Mouse (Mus musculus): ENCODE results near the gene Vamp9. TPM values are rescaled to one million over a fixed set of nuclear protein-coding genes. Genes with fewer than 3 reads are reported as not detected.

Gene Vamp9
- polyA plus RNA-seq, 1 experiment from 2014 or later = not detected

- no peak for DNase-seq (ENCODE audit: low read depth, low spot score)
- in situ Hi-C loops (cut with MboI; ENCODE audit: low pct_unique_long_range_greater_than_20kb) = no loop called here
Measured at GRCm38 (mm10) chr5:99884035-99884434, 22.0 kb upstream of the Vamp9 start.

DNA sequence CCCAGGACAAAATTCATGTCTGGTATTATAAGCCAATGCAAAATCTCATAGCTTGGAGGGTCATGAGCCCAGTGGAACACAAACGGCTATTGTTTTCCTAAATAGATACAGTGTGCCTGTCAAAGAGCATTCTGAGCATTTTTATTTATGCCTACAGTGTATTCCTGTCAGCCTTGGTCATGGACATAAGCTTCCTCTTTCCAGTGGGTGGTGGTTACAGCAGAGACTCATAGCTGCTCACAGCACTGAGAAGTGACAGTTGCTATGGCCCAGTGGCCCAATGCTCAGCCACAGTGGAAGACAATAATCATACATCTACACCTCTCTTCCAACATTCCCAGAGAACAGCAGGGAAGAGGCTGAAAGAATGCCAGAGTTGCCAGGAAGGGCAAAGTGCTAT, 18.9 kb upstream of the Vamp9 start:
- no peak for DNase-seq (ENCODE audit: low read depth, low spot score)
- ATAC-seq = no peak
- ChIA-PET POLR2A (no interaction called here), CTCF (no interaction called here)
- no peak for TF ChIP-seq CTCF (IDR thresholded peaks at IDR 0.05)
- H3K27me3 ChIP-seq = peaks cover 7% of the 10 kb centered on the region
- in situ Hi-C loops (cut with MboI; ENCODE audit: low pct_unique_long_range_greater_than_20kb) = no loop called here

More at GRCm38 (mm10) chr5:99884035-99884434, 22.0 kb upstream of the Vamp9 start:
- ATAC-seq = no peak
- no peak for TF ChIP-seq CTCF (IDR thresholded peaks at IDR 0.05)
- ChIA-PET CTCF (no interaction called here), POLR2A (no interaction called here)
- peaks cover 11% of the 10 kb centered on the region for H3K27me3 ChIP-seq

DNA sequence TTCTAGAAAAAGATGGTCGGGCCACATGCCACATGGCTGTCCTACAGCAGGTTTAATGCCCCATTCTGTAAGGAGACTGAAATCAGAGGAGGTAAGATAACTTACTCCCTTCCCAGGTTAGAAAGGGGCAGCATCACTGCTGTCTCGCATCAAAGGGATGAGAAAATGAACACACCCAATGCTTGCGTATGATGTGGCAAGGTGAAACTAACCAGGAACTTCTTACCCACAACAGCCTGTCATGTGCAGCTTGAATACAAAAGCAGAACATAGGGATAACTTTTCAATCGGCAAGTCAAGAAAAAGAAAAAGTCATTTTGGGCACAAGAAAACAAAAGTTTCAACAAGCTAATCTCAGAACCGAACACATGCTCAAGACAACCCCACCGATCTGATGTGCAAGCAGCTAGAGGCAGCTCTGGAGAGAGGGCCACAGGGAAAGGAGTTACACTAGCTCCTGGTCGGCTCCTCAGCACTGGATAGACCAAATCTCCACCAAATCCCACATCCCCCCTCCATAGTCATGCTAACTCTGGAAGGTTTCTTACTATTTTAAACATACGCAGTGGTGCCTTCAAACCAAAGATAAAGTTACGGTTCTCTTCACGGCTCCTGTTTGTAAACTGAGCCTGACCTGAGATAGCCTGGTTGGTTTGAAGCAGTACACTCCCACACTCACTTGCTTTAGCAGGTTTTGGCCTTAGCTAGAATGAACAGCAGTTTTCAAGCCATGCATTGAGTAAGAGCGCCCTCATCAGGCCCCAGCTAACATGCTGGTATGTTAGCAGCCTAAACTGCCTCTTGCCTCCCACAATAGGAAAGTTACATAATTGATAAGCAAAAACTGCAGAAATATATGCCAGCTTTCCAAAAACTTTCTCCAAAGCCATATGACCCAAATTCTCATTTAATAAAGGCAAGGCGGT, 14.3 kb upstream of the Vamp9 start:
- POLR2A ChIA-PET = no interaction called here
- peak; percentile 54 for TF ChIP-seq CTCF (IDR thresholded peaks at IDR 0.05)

GRCm38 (mm10) chr5:99900041-99900440, 6.0 kb upstream of the Vamp9 start:
- ATAC-seq (peak; percentile 56), DNase-seq (ENCODE audit: low read depth, low spot score) (no peak)
- CTCF ChIA-PET = interaction anchor here (1.1 to 2.3 kb wide), 2 partner anchors 19 to 698 kb away, joined by 3 to 13 read pairs; no protein-coding TSS in a partner anchor
- POLR2A ChIA-PET = no interaction called here
- in situ Hi-C loops (cut with MboI; ENCODE audit: low pct_unique_long_range_greater_than_20kb) = no loop called here
- peaks cover 25% of the 10 kb centered on the region for H3K27me3 ChIP-seq
- TF ChIP-seq CTCF (IDR thresholded peaks at IDR 0.05) = peak; percentile 69

More for the DNA sequence above, 14.3 kb upstream of the Vamp9 start:
- CTCF ChIA-PET = no interaction called here
- in situ Hi-C loops (cut with MboI; ENCODE audit: low pct_unique_long_range_greater_than_20kb) = no loop called here
- ATAC-seq = no peak
- H3K27me3 ChIP-seq = peaks cover 25% of the 10 kb centered on the region
- DNase-seq (ENCODE audit: low read depth, low spot score) = no peak

DNA sequence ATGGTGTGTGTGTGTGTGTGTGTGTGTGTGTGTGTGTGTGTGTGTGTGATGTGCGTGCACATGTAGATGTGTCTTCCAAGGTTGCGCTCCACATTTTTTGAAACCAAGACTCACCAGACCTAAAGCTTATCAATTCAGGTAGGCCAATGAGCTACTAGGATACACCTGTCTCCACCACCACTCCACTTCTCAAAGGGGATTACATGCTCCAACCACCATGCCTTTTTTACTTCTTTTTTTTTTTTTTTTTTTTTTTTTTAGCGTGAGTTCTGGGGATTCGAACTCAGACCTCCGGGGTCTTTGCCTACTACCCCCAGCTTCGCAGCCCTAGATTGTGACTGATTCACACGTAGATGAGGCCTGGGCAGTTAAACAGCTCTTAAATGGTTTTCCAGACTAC, 323 bp upstream of the Vamp9 start:
- POLR2A ChIA-PET = no interaction called here
- CTCF ChIA-PET = interaction anchor here (1.4 kb wide), 1 partner anchor 11 kb away, joined by 6 read pairs; no protein-coding TSS in a partner anchor
- DNase-seq (ENCODE audit: low read depth, low spot score) (no peak), ATAC-seq (no peak)
- no peaks in the 10 kb centered on the region for H3K27me3 ChIP-seq
- no peak for TF ChIP-seq CTCF (IDR thresholded peaks at IDR 0.05)
- in situ Hi-C loops (cut with MboI; ENCODE audit: low pct_unique_long_range_greater_than_20kb) = no loop called here

DNA sequence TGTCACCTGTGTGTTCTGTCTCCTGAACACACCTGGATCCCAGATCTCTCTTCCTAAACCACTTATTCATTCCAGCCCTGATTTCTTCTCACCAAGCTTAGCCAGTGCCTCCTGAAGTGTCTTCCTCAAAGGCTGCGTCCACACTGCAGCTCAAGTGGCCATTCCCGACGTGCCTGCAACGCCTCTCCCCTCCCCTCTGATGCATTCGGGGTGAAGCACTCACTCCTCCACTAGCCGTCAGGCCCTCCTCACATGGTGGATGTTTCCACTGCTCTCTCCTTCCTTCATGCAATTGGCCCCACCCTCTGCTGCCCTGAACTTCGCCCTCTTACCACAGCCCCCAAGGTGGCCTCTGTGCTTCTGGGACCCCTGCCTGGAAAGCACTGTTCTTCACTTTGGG, 9.4 kb downstream of the Vamp9 start:
- DNase-seq (ENCODE audit: low read depth, low spot score) (no peak), ATAC-seq (no peak)
- ChIA-PET POLR2A (no interaction called here), CTCF (no interaction called here)
- in situ Hi-C loops (cut with MboI; ENCODE audit: low pct_unique_long_range_greater_than_20kb) = no loop called here
- no peak for TF ChIP-seq CTCF (IDR thresholded peaks at IDR 0.05)
- peaks cover 14% of the 10 kb centered on the region for H3K27me3 ChIP-seq

DNA sequence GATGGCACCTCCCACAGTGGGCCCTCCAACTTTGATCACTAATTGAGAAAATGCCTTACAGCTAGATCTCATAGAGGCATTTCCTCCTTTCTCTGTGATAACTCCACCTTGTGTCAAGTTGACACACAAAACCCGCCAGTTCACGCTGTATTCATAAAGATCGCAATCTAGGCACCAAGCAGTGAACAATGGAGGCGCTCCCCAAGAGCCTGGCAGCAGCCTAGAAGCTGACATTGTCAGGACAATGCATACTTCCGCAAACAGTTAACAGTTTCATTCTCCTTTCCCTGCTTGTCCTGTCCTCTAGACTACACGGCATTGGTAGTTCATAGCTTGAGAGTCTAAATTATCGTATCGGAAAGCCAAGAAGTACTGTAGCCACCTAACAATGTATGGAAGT, 16.0 kb downstream of the Vamp9 start:
- in situ Hi-C loops (cut with MboI; ENCODE audit: low pct_unique_long_range_greater_than_20kb) = loop anchor here (10.0 kb wide), 2 partner anchors 313 to 403 kb away; no protein-coding TSS in a partner anchor
- CTCF ChIA-PET = no interaction called here
- no peak for TF ChIP-seq CTCF (IDR thresholded peaks at IDR 0.05)
- H3K27me3 ChIP-seq = peaks cover 27% of the 10 kb centered on the region
- no peak for DNase-seq (ENCODE audit: low read depth, low spot score)
- POLR2A ChIA-PET = interaction anchor here (0.6 kb wide), 1 partner anchor 24 kb away, joined by 3 read pairs; no protein-coding TSS in a partner anchor
- ATAC-seq = no peak

DNA sequence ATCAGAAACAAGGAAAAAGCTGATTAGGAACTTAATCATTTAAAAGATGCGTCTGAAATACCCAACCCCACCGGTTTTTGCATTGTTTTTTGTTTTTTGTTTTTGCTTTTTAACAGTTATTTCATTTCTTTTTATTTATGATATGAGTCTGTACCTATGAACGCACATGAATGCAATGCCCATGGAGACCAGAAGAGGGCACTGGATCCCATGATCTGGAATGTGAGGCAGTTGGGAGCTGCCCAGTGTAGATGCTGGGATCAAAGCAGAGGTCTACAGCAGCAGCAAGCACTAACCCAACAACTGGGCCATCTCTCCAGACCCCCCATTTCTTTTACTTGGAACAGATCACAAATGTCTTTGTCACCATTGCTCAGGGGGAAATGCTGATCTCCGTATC, 21.9 kb downstream of the Vamp9 start:
- ChIA-PET CTCF (interaction anchor here (0.8 to 2.4 kb wide), 9 partner anchors 8 to 130 kb away, joined by 3 to 8 read pairs (median 4); no protein-coding TSS in a partner anchor), POLR2A (no interaction called here)
- DNase-seq (ENCODE audit: low read depth, low spot score) (no peak), ATAC-seq (peak; percentile 86)
- peak; percentile 81 for TF ChIP-seq CTCF (IDR thresholded peaks at IDR 0.05)
- in situ Hi-C loops (cut with MboI; ENCODE audit: low pct_unique_long_range_greater_than_20kb) = loop anchor here (10.0 kb wide), 2 partner anchors 307 to 397 kb away; no protein-coding TSS in a partner anchor
- H3K27me3 ChIP-seq = peaks cover 27% of the 10 kb centered on the region

DNA sequence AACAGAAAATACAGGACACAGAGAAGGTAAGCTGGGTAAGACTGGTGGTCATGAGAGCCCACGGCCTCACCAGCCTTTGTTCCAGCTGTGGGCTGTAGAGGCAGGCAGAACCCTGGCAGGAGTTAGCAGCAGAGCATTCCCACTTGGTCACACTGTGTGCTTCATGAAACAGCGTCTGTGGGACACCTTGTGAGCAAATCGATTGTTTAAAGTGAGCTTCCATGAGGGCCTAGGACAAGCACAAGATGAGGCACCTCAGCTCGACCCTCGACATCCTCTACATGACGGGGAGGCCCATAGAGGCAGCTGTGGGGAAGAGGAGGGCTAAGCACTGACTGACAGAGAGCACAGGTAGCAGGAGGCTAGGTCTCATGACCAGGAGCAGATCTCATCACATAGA, 25.9 kb downstream of the Vamp9 start:
- CTCF ChIA-PET = interaction anchor here (0.7 kb wide), 1 partner anchor 17 kb away, joined by 3 read pairs; no protein-coding TSS in a partner anchor
- TF ChIP-seq CTCF (IDR thresholded peaks at IDR 0.05) = no peak
- ATAC-seq (no peak), DNase-seq (ENCODE audit: low read depth, low spot score) (no peak)
- POLR2A ChIA-PET = no interaction called here
- peaks cover 5% of the 10 kb centered on the region for H3K27me3 ChIP-seq
- in situ Hi-C loops (cut with MboI; ENCODE audit: low pct_unique_long_range_greater_than_20kb) = loop anchor here (5.0 kb wide), 1 partner anchor 105 kb away; the partner anchor contains the start of genes Enoph1 and Hnrnpdl

DNA sequence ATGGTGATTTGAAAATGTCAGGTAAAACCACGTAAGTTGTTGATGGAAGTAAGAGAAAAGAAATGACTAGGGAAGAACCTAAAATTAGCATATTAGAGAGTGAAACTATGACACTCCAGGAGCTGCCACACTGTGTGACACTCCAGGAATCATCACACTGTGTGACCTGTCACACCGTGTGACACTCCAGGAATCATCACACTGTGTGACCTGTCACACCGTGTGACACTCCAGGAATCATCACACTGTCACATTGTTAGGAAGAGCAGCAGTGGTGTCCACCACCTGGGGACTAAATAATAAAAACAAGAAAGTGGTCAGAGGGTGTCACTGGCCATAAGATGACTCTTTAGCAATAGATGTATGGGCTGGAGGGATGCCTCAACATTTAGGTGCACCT, 33.4 kb downstream of the Vamp9 start:
- POLR2A ChIA-PET = no interaction called here
- ATAC-seq (no peak), DNase-seq (ENCODE audit: low read depth, low spot score) (no peak)
- CTCF ChIA-PET = interaction anchor here (1.4 kb wide), 1 partner anchor 9 kb away, joined by 4 read pairs; no protein-coding TSS in a partner anchor
- TF ChIP-seq CTCF (IDR thresholded peaks at IDR 0.05) = no peak
- in situ Hi-C loops (cut with MboI; ENCODE audit: low pct_unique_long_range_greater_than_20kb) = no loop called here
- H3K27me3 ChIP-seq = no peaks in the 10 kb centered on the region

GRCm38 (mm10) chr5:99941273-99941672, 35.2 kb downstream of the Vamp9 start:
- DNase-seq (ENCODE audit: low read depth, low spot score) (no peak), ATAC-seq (no peak)
- in situ Hi-C loops (cut with MboI; ENCODE audit: low pct_unique_long_range_greater_than_20kb) = no loop called here
- no peak for TF ChIP-seq CTCF (IDR thresholded peaks at IDR 0.05)
- CTCF ChIA-PET = no interaction called here
- POLR2A ChIA-PET = no interaction called here
- H3K27me3 ChIP-seq = no peaks in the 10 kb centered on the region
